Mouse (Mus musculus) inflammation-experienced regulatory T-cells, adult 6 months (primary cell): ENCODE data around the gene Ipo7. TPM values are rescaled to one million over a fixed set of nuclear protein-coding genes. Genes with fewer than 3 reads are reported as not detected.

ENCODE experiments used
- polyA plus RNA-seq, 3 experiments: library from polyadenylated mRNA; unstranded; fragments of 100-300 nt; shearing (Covaris generic); gene quantifications; one replicate each; pipeline ENCODE4 v1.2.1; 2017

Ipo7 gene
- polyA plus RNA-seq, 3 experiments from 2014 or later, result 23.6 to 44.6 (median 26.4) TPM

Other genes starting within 250 kb of the Ipo7 start
- gene Nrip3, start 236.2 kb upstream of the Ipo7 start, polyA plus RNA-seq, result under 1 TPM; 0.11 to 0.98 (median 0.74) TPM
- gene Scube2, start 152.6 kb upstream of the Ipo7 start, polyA plus RNA-seq, result not detected
- gene Dennd5a, start 57.8 kb upstream of the Ipo7 start, polyA plus RNA-seq, result 10 to 100 TPM; 24.7 to 27.5 (median 27.2) TPM
- 10 to 100 TPM; 32.8 to 38.3 (median 38.2) TPM for gene Tmem41b, start 31.3 kb upstream of the Ipo7 start, polyA plus RNA-seq
- 10 to 100 TPM; 35.4 to 48.6 (median 43.5) TPM for gene Zfp143, start 42.9 kb downstream of the Ipo7 start, polyA plus RNA-seq
- gene Wee1, start 103.8 kb downstream of the Ipo7 start, polyA plus RNA-seq, result 1 to 10 TPM; 1.5 to 4.5 (median 2.6) TPM
- gene Swap70, start 203.4 kb downstream of the Ipo7 start, polyA plus RNA-seq, result 10 to 100 TPM; 28.6 to 38.2 (median 31.7) TPM